Mouse (Mus musculus) MEL (cell line): ENCODE results near the gene Usf1. TPM values are rescaled to one million over a fixed set of nuclear protein-coding genes. Genes with fewer than 3 reads are reported as not detected.
A peak's percentile ranks its signal among the peaks of the same experiment; 100 is the strongest.

ENCODE experiments used
- DNase-seq: peaks from one replicate; pipeline ENCODE4 v3.0.0; 2011; ENCODE audit warnings: low read depth, low spot score
- H3K27ac ChIP-seq: 2 replicates; pipeline ENCODE4 v1.5.1; 2012; ENCODE audit warnings: low read depth, mild to moderate bottlenecking, control low read depth, low read length, moderate library complexity; ENCODE audit not compliant: control insufficient read depth
- H3K27me3 ChIP-seq, 2 experiments: fragments of 150-350 bp in 1 of 2; sonication (generic) in 1 of 2; 2 replicates each; pipeline ENCODE4 v1.6.1; 2012; ENCODE audit warnings: low read length in 2 of 2, mild to moderate bottlenecking in 2 of 2, improper control_type of control experiment in 1 of 2, moderate library complexity in 1 of 2; ENCODE audit not compliant: insufficient read depth in 2 of 2, control insufficient read depth in 1 of 2
- H3K36me3 ChIP-seq, 2 experiments: 2 replicates each; pipeline ENCODE4 v1.6.1; 2012 to 2014; ENCODE audit warnings: low read length in 2 of 2, improper control_type of control experiment in 1 of 2, inconsistent platforms in 1 of 2, mild to moderate bottlenecking in 1 of 2; ENCODE audit not compliant: insufficient read depth in 2 of 2, control insufficient read depth in 1 of 2
- H3K4me1 ChIP-seq, 2 experiments: fragments of 150-350 bp in 1 of 2; sonication (generic) in 1 of 2; 2 replicates each; pipeline ENCODE4 v1.6.1; 2012; ENCODE audit warnings: low read length in 2 of 2, improper control_type of control experiment in 1 of 2, mild to moderate bottlenecking in 1 of 2; ENCODE audit not compliant: insufficient read depth in 2 of 2, control insufficient read depth in 1 of 2
- H3K4me3 ChIP-seq, 2 experiments: fragments of 150-350 bp in 1 of 2; sonication (generic) in 1 of 2; 2 replicates each; pipeline ENCODE4 v1.5.1; 2012; ENCODE audit warnings: low read depth in 2 of 2, low read length in 2 of 2, mild to moderate bottlenecking in 2 of 2, moderate library complexity in 2 of 2, control low read depth in 1 of 2, improper control_type of control experiment in 1 of 2; ENCODE audit not compliant: control insufficient read depth in 1 of 2, insufficient read depth in 1 of 2
- H3K79me2 ChIP-seq: 2 replicates; pipeline ENCODE4 v1.6.1; 2012; ENCODE audit warnings: mild to moderate bottlenecking, low read length, moderate library complexity; ENCODE audit not compliant: control insufficient read depth, poor library complexity, insufficient read depth
- H3K9ac ChIP-seq: 2 replicates; pipeline ENCODE4 v1.6.1; 2012; ENCODE audit warnings: low read depth, mild to moderate bottlenecking, control low read depth, low read length, moderate library complexity; ENCODE audit not compliant: control insufficient read depth, poor library complexity, severe bottlenecking
- H3K9me3 ChIP-seq: fragments of 150-350 bp; sonication (generic); replicated peaks from 2 replicates; pipeline ENCODE4 v1.6.1; 2012; ENCODE audit warnings: mild to moderate bottlenecking, low read length, improper control_type of control experiment, moderate library complexity; ENCODE audit not compliant: insufficient read depth
- BHLHE40 ChIP-seq: IDR thresholded peaks from 2 replicates; pipeline ENCODE4 v1.6.1; 2012; ENCODE audit warnings: low read depth, mild to moderate bottlenecking, inconsistent platforms, low read length, improper control_type of control experiment, borderline replicate concordance
- CTCF ChIP-seq, 3 experiments: IDR thresholded peaks in 2 of 3; conservative IDR thresholded peaks in 1 of 3; 2 replicates each; pipeline ENCODE4 v1.5.1; 2011 to 2012; ENCODE audit warnings: low read length in 3 of 3, low read depth in 2 of 3, mild to moderate bottlenecking in 2 of 3, improper control_type of control experiment in 1 of 3, inconsistent platforms in 1 of 3, mixed read lengths in 1 of 3, moderate library complexity in 1 of 3; ENCODE audit not compliant: control insufficient read depth in 1 of 3, insufficient read depth in 1 of 3, poor library complexity in 1 of 3, severe bottlenecking in 1 of 3
- ELF1 ChIP-seq: IDR thresholded peaks from 2 replicates; pipeline ENCODE4 v1.6.1; 2014; ENCODE audit warnings: low read depth, mild to moderate bottlenecking, inconsistent platforms, low read length, improper control_type of control experiment, moderate library complexity
- EP300 ChIP-seq, 2 experiments: IDR thresholded peaks; 2 replicates each; pipeline ENCODE4 v1.6.1; 2011; ENCODE audit warnings: improper control_type of control experiment in 2 of 2, low read length in 2 of 2, low read depth in 1 of 2, mild to moderate bottlenecking in 1 of 2
- ETS1 ChIP-seq: IDR thresholded peaks from 2 replicates; pipeline ENCODE4 v1.6.1; 2012; ENCODE audit warnings: low read depth, mild to moderate bottlenecking, inconsistent platforms, low read length, improper control_type of control experiment, moderate library complexity
- GABPA ChIP-seq: IDR thresholded peaks from 2 replicates; pipeline ENCODE4 v1.6.1; 2012; ENCODE audit warnings: low read depth, mild to moderate bottlenecking, inconsistent platforms, low read length, improper control_type of control experiment, moderate library complexity
- GATA1 ChIP-seq: IDR thresholded peaks from 2 replicates; pipeline ENCODE4 v1.6.1; 2011; ENCODE audit warnings: low read depth, low read length, improper control_type of control experiment
- HCFC1 ChIP-seq: IDR thresholded peaks from 2 replicates; pipeline ENCODE4 v1.6.1; 2012; ENCODE audit warnings: low read depth, mild to moderate bottlenecking, inconsistent platforms, low read length, improper control_type of control experiment, moderate library complexity
- JUND ChIP-seq: IDR thresholded peaks from 2 replicates; pipeline ENCODE4 v1.6.1; 2011; ENCODE audit warnings: low read depth, mild to moderate bottlenecking, improper control_type of control experiment, low read length
- MYC ChIP-seq: IDR thresholded peaks from 2 replicates; pipeline ENCODE4 v1.6.1; 2011; ENCODE audit warnings: low read depth, mild to moderate bottlenecking, low read length, improper control_type of control experiment, moderate library complexity
- POLR2AphosphoS2 ChIP-seq: IDR thresholded peaks from 2 replicates; pipeline ENCODE4 v1.6.1; 2011; ENCODE audit warnings: low read length, improper control_type of control experiment
- RAD21 ChIP-seq: IDR thresholded peaks from 2 replicates; pipeline ENCODE4 v1.6.1; 2011; ENCODE audit warnings: mild to moderate bottlenecking, low read depth, low read length, improper control_type of control experiment
- RCOR1 ChIP-seq: IDR thresholded peaks from 2 replicates; pipeline ENCODE4 v1.6.1; 2012; ENCODE audit warnings: low read depth, mild to moderate bottlenecking, inconsistent platforms, low read length, improper control_type of control experiment
- SIN3A ChIP-seq: IDR thresholded peaks from 2 replicates; pipeline ENCODE4 v1.6.1; 2012; ENCODE audit warnings: low read length, improper control_type of control experiment, inconsistent platforms
- TAL1 ChIP-seq: IDR thresholded peaks from 2 replicates; pipeline ENCODE4 v1.6.1; 2012; ENCODE audit warnings: mild to moderate bottlenecking, inconsistent platforms, low read length, moderate library complexity, mixed read lengths
- UBTF ChIP-seq: IDR thresholded peaks from 2 replicates; pipeline ENCODE4 v1.6.1; 2012; ENCODE audit warnings: low read depth, mild to moderate bottlenecking, inconsistent platforms, low read length, improper control_type of control experiment, moderate library complexity, borderline replicate concordance; ENCODE audit not compliant: insufficient read depth
- USF2 ChIP-seq, 2 experiments: IDR thresholded peaks; 2 replicates each; pipeline ENCODE4 v1.6.1; 2011 to 2012; ENCODE audit warnings: improper control_type of control experiment in 2 of 2, low read length in 2 of 2, borderline replicate concordance in 1 of 2, inconsistent platforms in 1 of 2, low read depth in 1 of 2, mild to moderate bottlenecking in 1 of 2; ENCODE audit not compliant: insufficient read depth in 1 of 2
- ZC3H11A ChIP-seq: IDR thresholded peaks from 2 replicates; pipeline ENCODE4 v1.6.1; 2012; ENCODE audit warnings: low read depth, mild to moderate bottlenecking, inconsistent platforms, low read length, improper control_type of control experiment
- ZKSCAN1 ChIP-seq: IDR thresholded peaks from 2 replicates; pipeline ENCODE4 v1.6.1; 2012; ENCODE audit warnings: low read depth, mild to moderate bottlenecking, inconsistent platforms, low read length, improper control_type of control experiment, moderate library complexity
- ZMIZ1 ChIP-seq: IDR thresholded peaks from 2 replicates; pipeline ENCODE4 v1.6.1; 2012; ENCODE audit warnings: low read depth, mild to moderate bottlenecking, inconsistent platforms, low read length, improper control_type of control experiment, moderate library complexity
- ZNF384 ChIP-seq: IDR thresholded peaks from 2 replicates; pipeline ENCODE4 v1.6.1; 2012; ENCODE audit warnings: low read depth, mild to moderate bottlenecking, inconsistent platforms, low read length, improper control_type of control experiment
- polyA plus RNA-seq, 2 experiments: library from polyadenylated mRNA; stranded (reverse) in 1 of 2; unstranded in 1 of 2; fragments of >175 nt in 1 of 2; fragments of >200 nt in 1 of 2; gene quantifications; 2 replicates each; pipeline versions ENCODE4 v1.2.1 to v1.2.4; 2012; ENCODE audit warnings: low replicate concordance in 2 of 2, low read depth in 1 of 2; ENCODE audit not compliant: insufficient read length in 2 of 2, insufficient read depth in 1 of 2, missing spikeins in 1 of 2
- total RNA-seq: library from RNA; depleted of rRNA; stranded (reverse); fragments of 300-350 nt; gene quantifications from 2 replicates; pipeline ENCODE4 v1.2.3, GENCODE M21; 2012

The Usf1 gene
- total and polyA plus RNA-seq, 3 experiments: 55.0 to 56.0 TPM; not detected in 1

DNA sequence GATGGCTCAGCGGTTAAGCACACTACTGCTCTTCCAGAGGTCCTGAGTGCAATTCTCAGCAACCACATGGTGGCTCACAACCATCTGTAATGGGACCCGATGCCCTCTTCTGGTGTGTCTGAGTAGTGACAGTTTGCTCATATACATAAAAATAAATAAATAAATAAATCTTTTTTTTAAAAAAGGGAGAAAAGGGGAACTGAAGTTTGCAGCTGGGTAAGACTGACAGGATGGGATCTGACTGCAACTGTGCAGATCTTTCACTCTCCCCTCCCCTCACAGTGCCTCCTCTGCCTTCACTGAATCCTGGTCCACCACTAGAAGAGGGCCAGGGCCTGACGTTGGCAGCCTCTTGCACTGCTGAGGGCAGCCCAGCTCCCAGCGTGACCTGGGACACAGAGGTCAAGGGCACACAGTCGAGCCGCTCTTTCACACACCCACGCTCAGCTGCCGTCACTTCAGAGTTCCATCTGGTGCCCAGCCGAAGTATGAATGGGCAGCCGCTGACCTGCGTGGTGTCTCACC, 29.0 kb upstream of the Usf1 start:
- Histone ChIP-seq H3K4me3 (no peak overlapping the region), H3K9me3 (no peaks in the 10 kb centered on the region), H3K27ac (no peak overlapping the region), H3K4me1 (peaks cover 0 to 22% of the 10 kb centered on the region in 2 experiments; a peak in 2 of 4 replicates), H3K9ac (no peak overlapping the region), H3K27me3 (no peaks in the 10 kb centered on the region), H3K36me3 (peaks cover 0 to 3% of the 10 kb centered on the region in 2 experiments; a peak in 1 of 4 replicates), H3K79me2 (no peaks in the 10 kb centered on the region)
- TF ChIP-seq GATA1: no peak
- TF ChIP-seq ZNF384: peak; percentile 65
- TF ChIP-seq POLR2AphosphoS2: no peak
- TF ChIP-seq ZC3H11A: no peak
- no peak for TF ChIP-seq USF2 (IDR thresholded peaks at IDR 0.05; ENCODE audit: borderline replicate concordance in 1 of 2, insufficient read depth in 1 of 2, low read depth in 1 of 2, low read length in 2 of 2)
- no peak for TF ChIP-seq GABPA
- peak in 1 of 3 experiments; percentile 11; a peak in 1 of 6 replicates for TF ChIP-seq CTCF (IDR thresholded peaks at IDR 0.05 in 2 of 3, conservative IDR thresholded peaks at IDR 0.05 in 1 of 3; ENCODE audit: control insufficient read depth in 1 of 3, insufficient read depth in 1 of 3, low read depth in 2 of 3, low read length in 3 of 3, poor library complexity in 1 of 3, severe bottlenecking in 1 of 3)
- peak; percentile 55 for DNase-seq

DNA sequence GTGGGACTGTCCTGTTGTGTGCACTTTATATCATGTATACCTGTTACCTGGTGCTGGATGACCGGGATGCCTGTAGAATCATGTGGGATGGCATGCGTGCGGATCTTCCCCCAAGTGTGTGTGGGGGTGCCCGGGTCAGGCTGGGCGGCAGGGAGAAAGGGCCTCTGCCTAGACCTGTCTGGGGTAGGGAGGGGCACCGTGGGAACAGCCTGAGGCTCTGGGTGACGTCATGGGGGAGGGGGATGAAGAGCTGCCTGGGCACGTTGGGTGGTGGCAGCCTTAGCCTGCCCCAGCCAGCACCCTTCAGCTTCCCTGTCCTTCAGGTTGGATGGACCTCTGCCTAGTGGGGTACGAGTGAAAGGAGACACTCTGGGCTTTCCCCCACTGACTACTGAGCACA, 26.8 kb upstream of the Usf1 start:
- Histone ChIP-seq H3K27ac (no peak overlapping the region), H3K4me1 (peaks cover 0 to 20% of the 10 kb centered on the region in 2 experiments; a peak in 3 of 4 replicates), H3K79me2 (peaks cover 6% of the 10 kb centered on the region), H3K27me3 (no peaks in the 10 kb centered on the region), H3K36me3 (peaks cover 0 to 3% of the 10 kb centered on the region in 2 experiments; a peak in 1 of 4 replicates), H3K9ac (no peak overlapping the region), H3K9me3 (no peaks in the 10 kb centered on the region), H3K4me3 (no peak overlapping the region)
- no peak for TF ChIP-seq UBTF
- TF ChIP-seq MYC: no peak
- TF ChIP-seq RAD21: no peak
- TF ChIP-seq SIN3A: no peak
- TF ChIP-seq RCOR1: no peak
- no peak for TF ChIP-seq CTCF (IDR thresholded peaks at IDR 0.05 in 2 of 3, conservative IDR thresholded peaks at IDR 0.05 in 1 of 3; ENCODE audit: control insufficient read depth in 1 of 3, insufficient read depth in 1 of 3, low read depth in 2 of 3, low read length in 3 of 3, poor library complexity in 1 of 3, severe bottlenecking in 1 of 3)
- TF ChIP-seq EP300 (IDR thresholded peaks at IDR 0.05; ENCODE audit: low read depth in 1 of 2, low read length in 2 of 2): no peak
- no peak for TF ChIP-seq ZNF384
- no peak for TF ChIP-seq ZMIZ1
- no peak for TF ChIP-seq ELF1
- TF ChIP-seq JUND: no peak
- TF ChIP-seq ETS1: no peak
- TF ChIP-seq BHLHE40: no peak
- no peak for TF ChIP-seq ZKSCAN1
- no peak for TF ChIP-seq POLR2AphosphoS2
- TF ChIP-seq TAL1: no peak
- no peak for TF ChIP-seq HCFC1
- no peak for DNase-seq
